Mouse (Mus musculus): ENCODE measurements around the gene Cdk6. TPM values are rescaled to one million over a fixed set of nuclear protein-coding genes. Genes with fewer than 3 reads are reported as not detected.
"Not testable (repeated sequence)": the region's sequence is repeated elsewhere in the genome, so short reads cannot be mapped to it uniquely, and the experiment has no call there.

Cdk6 gene
- polyA plus RNA-seq, 1 experiment from 2014 or later = 34.0 TPM

DNA sequence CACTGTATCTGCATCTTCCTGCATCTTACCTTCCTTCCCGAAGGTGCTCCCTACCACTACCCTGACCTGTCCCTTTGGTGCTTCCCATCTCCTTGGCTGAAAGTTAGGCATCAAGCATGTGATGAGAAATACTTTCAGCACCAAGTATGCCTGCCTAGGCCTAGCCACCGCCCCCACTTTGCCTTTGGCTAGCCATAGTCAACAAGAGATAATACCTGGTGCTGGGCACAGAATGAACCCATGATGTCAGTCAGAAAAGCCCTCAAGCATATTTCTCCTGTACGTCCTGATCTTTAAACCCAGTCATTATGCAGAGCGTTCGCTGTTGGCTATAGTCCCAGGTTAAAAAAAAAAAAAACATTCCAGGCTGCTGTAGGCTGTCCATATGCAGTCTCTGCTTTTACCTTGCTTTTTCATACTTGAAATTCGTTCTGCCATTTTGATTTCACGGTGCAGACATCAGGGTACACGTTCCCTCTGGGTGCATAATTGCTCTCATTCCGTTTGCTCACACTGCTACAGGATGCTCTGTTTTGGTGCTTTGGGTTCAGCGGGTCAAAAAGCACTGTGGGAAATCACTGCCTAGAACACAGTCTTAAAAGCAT lies 188.4 kb downstream of the Cdk6 start:
- Histone ChIP-seq H3K27ac (no peak overlapping the region), H3K36me3 (0 out of 2 replicates have a peak, but pooled peaks cover under 1% of the 10 kb centered on the region), H3K4me3 (no peak overlapping the region), H3K4me1 (peaks cover 7% of the 10 kb centered on the region; the same call in 1 of the 2 replicates), H3K27me3 (ENCODE audit: low read depth, poor library complexity, severe bottlenecking) (no peaks in the 10 kb centered on the region), H3K9me3 (replicated peaks) (no peaks in the 10 kb centered on the region)
- 86% methylated on average over 10 of the region's 10 CpGs for WGBS
- DNase-seq (ENCODE audit: low spot score) = no peak

DNA sequence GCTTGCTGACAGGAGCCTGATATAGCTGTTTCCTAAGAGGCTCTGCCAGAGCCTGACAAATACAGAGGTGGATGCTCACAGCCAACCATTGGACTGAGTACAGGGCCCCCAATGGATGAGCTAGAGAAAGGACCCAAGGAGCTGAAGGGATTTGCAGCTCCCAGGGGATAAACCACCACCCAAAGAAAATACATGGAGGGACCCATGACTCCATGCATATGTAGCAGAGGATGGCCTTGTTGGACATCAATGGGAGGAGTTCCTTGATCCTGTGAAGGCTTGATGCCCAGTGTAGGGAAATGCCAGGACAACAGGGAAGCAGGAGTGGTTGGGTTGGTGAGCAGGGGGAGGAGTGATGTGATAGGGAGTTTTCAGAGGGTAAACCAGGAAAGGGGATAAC lies 190.8 kb downstream of the Cdk6 start:
- not testable (repeated sequence) for H3K27ac ChIP-seq; DNase-seq (ENCODE audit: low spot score); H3K4me1 ChIP-seq; H3K27me3 ChIP-seq (ENCODE audit: low read depth, poor library complexity, severe bottlenecking); H3K4me3 ChIP-seq; H3K9me3 ChIP-seq (replicated peaks); H3K36me3 ChIP-seq

DNA sequence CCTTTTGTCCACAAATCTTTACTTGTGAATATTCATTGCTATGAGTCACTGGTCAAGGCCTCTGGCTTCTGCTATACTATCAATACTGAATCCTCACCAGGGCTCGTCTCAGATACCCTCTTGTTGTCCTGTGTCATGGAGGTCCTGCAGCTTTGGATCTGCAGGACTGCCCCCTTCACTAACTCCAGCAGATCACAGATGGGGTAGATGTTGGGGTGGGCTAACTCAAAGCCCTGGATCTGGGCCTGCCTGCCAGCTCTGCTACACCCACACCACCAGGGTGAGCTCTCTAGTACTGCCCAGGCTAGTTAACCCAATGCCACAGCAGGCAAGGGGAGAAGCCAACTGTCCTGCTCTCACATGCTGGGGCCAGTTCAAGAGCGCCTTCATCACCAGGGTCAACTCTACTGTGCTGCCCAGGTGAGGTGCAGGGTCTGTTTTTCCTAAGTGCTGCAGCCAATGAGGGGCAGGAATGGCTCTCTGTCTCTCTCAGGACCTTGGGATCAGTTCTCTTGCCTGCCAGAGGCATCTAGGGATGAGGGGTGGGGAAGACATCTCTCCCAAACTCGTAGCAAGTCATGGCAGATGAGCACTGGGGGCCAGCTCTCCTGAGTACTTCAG lies 195.4 kb downstream of the Cdk6 start:
- Histone ChIP-seq H3K27me3 (ENCODE audit: low read depth, poor library complexity, severe bottlenecking) (no peaks in the 10 kb centered on the region), H3K9me3 (replicated peaks) (no peaks in the 10 kb centered on the region), H3K4me1 (no peaks in the 10 kb centered on the region), H3K36me3 (no peaks in the 10 kb centered on the region), H3K4me3 (no peak overlapping the region), H3K27ac (no peak overlapping the region)
- 80% methylated on average over 3 of the region's 3 CpGs for WGBS
- no peak for DNase-seq (ENCODE audit: low spot score)

DNA sequence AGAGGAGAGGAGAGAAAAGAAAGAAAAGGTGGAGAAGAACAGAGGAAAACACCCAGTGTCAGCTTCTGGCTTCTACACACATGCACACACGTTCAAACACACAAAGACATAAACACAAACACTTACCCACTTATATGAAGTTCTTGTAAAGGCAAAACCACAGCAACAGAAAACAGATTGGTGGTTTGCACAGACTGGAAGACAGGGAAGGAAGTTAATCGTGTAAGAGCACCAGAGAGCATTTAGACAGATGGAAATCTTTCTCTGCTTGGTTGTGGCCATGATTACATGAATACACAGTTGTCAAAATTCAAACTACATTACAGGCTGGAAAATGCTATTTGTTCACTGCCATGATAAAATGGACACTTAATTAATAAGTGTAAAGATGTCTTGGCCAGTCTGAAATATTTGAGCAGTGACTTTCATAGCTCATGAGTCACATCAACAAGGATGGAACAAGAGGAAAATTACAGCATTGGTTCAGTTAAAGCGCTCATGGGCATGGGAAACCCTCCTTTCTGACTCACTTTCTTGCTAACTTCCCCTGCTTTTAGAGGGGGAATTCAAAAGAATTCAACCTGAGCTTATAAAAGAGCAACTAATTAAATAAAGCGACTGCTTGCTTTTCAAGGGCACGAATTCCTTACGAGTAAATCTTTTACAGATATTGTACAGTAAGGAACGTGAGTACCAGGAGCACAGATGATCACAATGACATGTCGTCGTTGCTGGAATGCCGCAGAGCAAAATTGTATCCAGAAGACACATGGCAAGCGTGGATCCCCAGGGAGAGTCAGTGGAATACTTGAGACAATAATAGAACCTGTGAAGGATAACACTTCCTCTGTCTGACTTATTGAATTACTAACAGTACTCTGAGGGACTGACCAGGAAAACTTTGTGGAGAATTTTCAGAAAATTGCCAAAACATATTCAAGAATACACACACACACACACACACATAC lies 197.5 kb downstream of the Cdk6 start:
- 75% methylated on average over 11 of the region's 11 CpGs for WGBS

DNA sequence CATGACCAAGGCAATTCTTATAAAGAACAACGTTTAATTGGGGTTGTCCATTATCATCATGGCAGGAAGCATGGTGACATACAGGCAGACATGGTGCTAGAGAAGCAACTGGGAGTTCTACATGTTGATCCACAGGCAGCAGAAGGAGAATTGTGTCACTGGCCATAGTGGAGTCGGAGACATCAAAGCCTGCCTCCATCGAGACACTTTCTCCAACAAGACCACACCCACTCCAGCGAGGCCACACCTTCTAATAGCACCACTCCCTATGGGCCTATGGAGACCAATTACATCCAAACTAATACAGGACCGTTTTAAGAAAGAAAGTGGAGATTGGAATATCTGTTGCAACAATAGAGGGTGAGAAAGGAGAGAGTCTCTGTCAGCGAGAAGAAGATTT lies 200.6 kb downstream of the Cdk6 start:
- WGBS = 79% methylated on average over 6 of the region's 6 CpGs
- H3K9me3 ChIP-seq (replicated peaks) = no peaks in the 10 kb centered on the region

More for the DNA sequence above, 197.5 kb downstream of the Cdk6 start:
- Histone ChIP-seq H3K27ac (no peak overlapping the region), H3K36me3 (no peaks in the 10 kb centered on the region), H3K27me3 (ENCODE audit: low read depth, poor library complexity, severe bottlenecking) (no peaks in the 10 kb centered on the region), H3K4me3 (no peak overlapping the region), H3K4me1 (0 out of 2 replicates have a peak, but pooled peaks cover 3% of the 10 kb centered on the region), H3K9me3 (replicated peaks) (no peaks in the 10 kb centered on the region)
- no peak for DNase-seq (ENCODE audit: low spot score)

DNA sequence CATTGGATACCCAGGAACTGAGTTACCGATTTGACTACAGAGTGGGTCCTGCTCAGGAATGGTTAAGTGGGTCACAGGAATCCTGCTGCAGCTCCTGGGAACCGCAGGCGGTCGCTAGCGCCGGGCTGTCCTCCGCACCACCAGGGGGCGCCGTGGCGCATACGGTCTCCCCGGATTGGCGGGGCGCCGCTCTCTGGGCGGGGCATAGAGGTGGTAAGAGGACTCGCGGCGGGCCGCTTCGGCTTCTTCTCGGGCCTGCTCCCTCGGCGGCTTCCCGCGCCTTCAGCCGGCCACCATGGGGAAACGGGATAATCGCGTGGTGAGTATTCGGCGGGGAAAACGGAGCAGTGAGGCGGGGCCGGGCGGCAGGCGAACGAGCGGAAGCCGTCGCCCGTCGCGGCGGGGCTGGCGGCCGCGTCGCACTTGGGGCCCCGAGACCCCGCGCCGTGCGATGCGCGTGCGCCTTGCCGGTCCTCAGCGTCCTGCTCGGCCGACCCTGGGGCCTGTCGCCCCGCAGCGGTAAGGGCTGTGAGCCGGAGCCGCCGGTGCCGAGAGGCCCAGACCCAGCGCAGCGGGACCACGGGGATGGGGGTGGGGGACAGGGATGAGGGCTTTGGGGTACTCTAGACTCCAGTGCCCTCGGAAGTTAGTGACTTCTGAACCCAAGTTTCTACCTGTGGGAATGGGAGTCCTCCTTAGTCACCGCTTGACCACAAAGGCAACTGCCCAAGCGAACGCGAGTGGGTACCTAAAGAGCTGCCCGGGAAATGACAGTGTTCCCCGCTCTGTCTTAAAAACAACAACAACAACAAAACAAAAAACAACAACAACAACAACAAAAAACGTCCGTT lies 202.6 kb downstream of the Cdk6 start, which contains the start of gene Fam133b:
Fam133b (plus strand) TSS at position 205 of the 851 bp plus-strand sequence.
- Histone ChIP-seq H3K36me3 (peaks cover 24% of the 10 kb centered on the region), H3K4me1 (peaks cover 16% of the 10 kb centered on the region), H3K27ac (peak within 1 kb of the TSS; percentile 96), H3K27me3 (ENCODE audit: low read depth, poor library complexity, severe bottlenecking) (no peaks in the 10 kb centered on the region), H3K9me3 (replicated peaks) (no peaks in the 10 kb centered on the region), H3K4me3 (peak within 1 kb of the TSS; percentile 70)
- WGBS = under 1% methylated on average over 65 of the region's 80 CpGs
- DNase-seq (ENCODE audit: low spot score) = peak; percentile 99

More for the DNA sequence above, 200.6 kb downstream of the Cdk6 start:
- Histone ChIP-seq H3K27me3 (ENCODE audit: low read depth, poor library complexity, severe bottlenecking) (no peaks in the 10 kb centered on the region), H3K4me3 (no peak overlapping the region), H3K36me3 (peaks cover 13% of the 10 kb centered on the region), H3K4me1 (peaks cover 16% of the 10 kb centered on the region), H3K27ac (no peak overlapping the region)
- DNase-seq (ENCODE audit: low spot score) = no peak

DNA sequence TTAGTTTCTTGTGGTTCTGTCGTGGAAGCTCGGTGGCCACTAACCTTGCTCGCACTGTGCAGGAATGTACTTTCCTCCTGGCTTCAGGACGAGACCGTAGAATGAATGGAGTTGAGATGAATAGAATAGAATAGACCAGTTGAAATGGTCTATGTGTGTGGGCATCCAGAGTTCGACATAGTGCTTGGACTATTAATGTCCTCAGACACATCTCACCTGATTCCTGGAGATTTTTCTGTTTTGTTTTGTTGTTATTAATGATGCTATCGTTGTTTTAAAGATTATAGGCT lies 203.1 kb downstream of the Cdk6 start:
- peaks cover 28% of the 10 kb centered on the region for H3K36me3 ChIP-seq
- H3K9me3 ChIP-seq (replicated peaks) = no peaks in the 10 kb centered on the region
- peak overlapping the region; percentile 96 for H3K27ac ChIP-seq
- H3K4me1 ChIP-seq = peaks cover 16% of the 10 kb centered on the region
- WGBS = 16% methylated on average over 7 of the region's 7 CpGs
- DNase-seq (ENCODE audit: low spot score) = no peak
- H3K4me3 ChIP-seq = peak overlapping the region; percentile 70
- H3K27me3 ChIP-seq (ENCODE audit: low read depth, poor library complexity, severe bottlenecking) = no peaks in the 10 kb centered on the region

DNA sequence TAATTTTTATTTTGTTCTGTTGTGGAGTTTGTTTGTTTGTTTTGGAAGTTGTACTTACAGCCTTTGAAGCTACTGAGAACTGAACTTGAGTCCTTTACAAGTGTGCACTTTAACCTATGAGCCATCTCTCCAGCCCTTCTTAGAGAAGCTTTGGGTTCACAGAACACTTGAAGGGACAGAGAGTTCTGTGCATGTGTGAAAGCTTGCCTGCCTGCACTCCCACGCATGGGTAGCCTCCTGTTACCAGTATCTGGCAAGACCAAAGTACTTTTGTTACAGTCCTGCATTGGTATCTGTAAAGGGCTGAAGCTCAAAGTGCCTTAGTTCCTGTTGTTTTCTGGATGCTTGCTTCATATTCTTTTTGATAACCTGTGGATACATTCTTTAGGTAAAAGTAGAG lies 204.9 kb downstream of the Cdk6 start:
- no peak for DNase-seq (ENCODE audit: low spot score)

DNA sequence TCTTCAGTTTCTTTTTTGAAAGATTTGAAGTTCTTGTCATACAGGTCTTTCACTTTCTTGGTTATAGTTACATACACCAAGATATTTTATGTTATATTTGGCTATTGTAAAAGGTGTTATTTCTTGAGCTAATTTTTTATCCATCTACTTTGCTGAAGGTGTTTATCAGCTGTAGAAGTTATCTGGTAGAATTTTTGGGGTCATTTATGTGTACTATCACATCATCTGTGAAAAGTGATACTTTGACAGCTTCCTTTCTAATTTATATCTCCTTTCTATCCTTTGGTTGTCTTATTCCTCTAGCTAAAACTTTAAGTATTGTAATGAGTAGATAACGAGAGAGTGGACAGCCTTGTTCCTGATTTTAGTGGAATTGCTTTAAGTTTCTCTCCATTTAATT lies 210.2 kb downstream of the Cdk6 start:
- no peak for DNase-seq (ENCODE audit: low spot score)
- Histone ChIP-seq H3K27me3 (ENCODE audit: low read depth, poor library complexity, severe bottlenecking) (no peaks in the 10 kb centered on the region), H3K4me3 (no peak overlapping the region), H3K9me3 (replicated peaks) (no peaks in the 10 kb centered on the region), H3K4me1 (no peaks in the 10 kb centered on the region), H3K27ac (no peak overlapping the region), H3K36me3 (peaks cover 41% of the 10 kb centered on the region)
- 94% methylated on average over 1 of the region's 1 CpGs for WGBS

More for the DNA sequence above, 204.9 kb downstream of the Cdk6 start:
- WGBS = 91% methylated on average over 1 of the region's 1 CpGs
- Histone ChIP-seq H3K4me1 (peaks cover 16% of the 10 kb centered on the region), H3K27ac (no peak overlapping the region), H3K36me3 (peaks cover 28% of the 10 kb centered on the region), H3K27me3 (ENCODE audit: low read depth, poor library complexity, severe bottlenecking) (no peaks in the 10 kb centered on the region), H3K9me3 (replicated peaks) (no peaks in the 10 kb centered on the region), H3K4me3 (no peak overlapping the region)

DNA sequence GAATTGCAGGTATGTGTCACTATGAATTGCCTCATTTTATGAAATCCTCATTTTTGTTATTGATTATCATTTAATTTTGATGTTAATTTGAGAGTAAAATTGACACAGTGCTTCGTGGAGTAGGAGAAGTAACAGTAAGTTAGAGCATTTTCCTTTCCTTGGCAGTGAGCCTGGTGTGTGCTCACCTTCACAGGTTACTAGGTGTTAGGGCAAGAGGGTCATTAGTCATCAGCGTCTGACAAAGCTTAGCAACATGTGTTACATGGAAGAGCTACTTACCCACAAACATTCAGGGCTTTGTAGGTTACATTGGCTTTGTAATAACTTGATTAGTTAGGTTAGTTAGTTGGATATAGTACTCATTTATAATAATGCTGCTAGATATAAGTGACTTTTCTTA lies 212.9 kb downstream of the Cdk6 start:
- H3K27ac ChIP-seq = no peak overlapping the region
- no peaks in the 10 kb centered on the region for H3K4me1 ChIP-seq
- H3K27me3 ChIP-seq (ENCODE audit: low read depth, poor library complexity, severe bottlenecking) = no peaks in the 10 kb centered on the region
- 91% methylated on average over 2 of the region's 2 CpGs for WGBS
- H3K36me3 ChIP-seq = peaks cover 49% of the 10 kb centered on the region
- no peaks in the 10 kb centered on the region for H3K9me3 ChIP-seq (replicated peaks)
- no peak overlapping the region for H3K4me3 ChIP-seq
- DNase-seq (ENCODE audit: low spot score) = no peak

DNA sequence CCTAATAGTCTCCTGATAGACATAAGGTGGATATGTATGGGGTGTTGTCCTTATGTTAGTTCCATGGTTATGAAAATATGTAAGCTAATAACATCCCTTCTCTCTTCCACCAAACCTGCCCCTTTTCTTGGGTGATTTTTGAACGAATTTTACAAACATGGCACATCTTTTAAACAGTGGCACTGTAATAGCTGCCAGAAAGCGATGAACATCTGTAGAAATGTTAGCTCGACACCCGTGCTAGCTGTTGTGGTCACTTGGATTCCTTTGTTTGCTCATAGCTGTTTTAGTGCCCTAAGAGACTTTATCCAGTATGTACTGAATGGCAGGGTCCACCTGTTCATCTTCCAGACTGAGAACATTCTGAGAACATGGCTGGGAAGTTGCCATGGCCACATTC lies 230.0 kb downstream of the Cdk6 start, which contains the start of gene 1700109H08Rik:
1700109H08Rik (plus strand) TSS at position 301 of the 400 bp plus-strand sequence.
- peaks cover 100% of the 10 kb centered on the region for H3K36me3 ChIP-seq
- no peak within 1 kb of the TSS for H3K4me3 ChIP-seq
- DNase-seq (ENCODE audit: low spot score) = no peak
- 94% methylated on average over 4 of the region's 4 CpGs for WGBS
- no peaks in the 10 kb centered on the region for H3K27me3 ChIP-seq (ENCODE audit: low read depth, poor library complexity, severe bottlenecking)
- no peaks in the 10 kb centered on the region for H3K9me3 ChIP-seq (replicated peaks)
- no peak within 1 kb of the TSS for H3K27ac ChIP-seq
- H3K4me1 ChIP-seq = no peaks in the 10 kb centered on the region

DNA sequence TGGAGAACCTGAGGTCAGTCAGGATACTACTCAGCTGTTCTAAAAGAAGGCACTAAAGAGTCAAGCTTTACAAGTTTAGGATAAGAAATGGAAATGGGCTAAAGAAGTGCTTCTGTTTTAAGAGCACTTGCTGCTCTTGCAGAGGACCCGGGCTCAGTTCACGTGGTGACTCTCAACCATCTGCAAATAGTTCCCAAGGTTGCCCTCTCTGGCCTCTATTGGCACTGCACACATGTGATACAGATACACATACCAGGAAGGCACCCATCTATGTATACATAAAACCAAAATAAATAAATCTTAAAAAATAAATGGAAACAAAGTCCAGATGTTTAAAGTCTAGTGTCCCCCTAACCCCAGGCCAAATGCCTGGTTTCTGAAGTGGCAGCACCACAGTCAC lies 233.5 kb downstream of the Cdk6 start:
- DNase-seq (ENCODE audit: low spot score) = no peak
- H3K36me3 ChIP-seq = peaks cover 100% of the 10 kb centered on the region
- H3K9me3 ChIP-seq (replicated peaks) = no peaks in the 10 kb centered on the region
- no peaks in the 10 kb centered on the region for H3K27me3 ChIP-seq (ENCODE audit: low read depth, poor library complexity, severe bottlenecking)
- no peak overlapping the region for H3K27ac ChIP-seq
- H3K4me3 ChIP-seq = no peak overlapping the region
- no peaks in the 10 kb centered on the region for H3K4me1 ChIP-seq
- WGBS = 91% methylated on average over 2 of the region's 2 CpGs
